Mouse (Mus musculus) neural tube, embryonic 11.5 days (tissue): Measurements from ENCODE around the gene Pdcl3. TPM values are rescaled to one million over a fixed set of nuclear protein-coding genes. Genes with fewer than 3 reads are reported as not detected.

Experiments
- ATAC-seq: fragments of 200-750 bp; cut with Nextera tagmentation; 2 replicates; pipeline ENCODE4 v1.8.0; 2017; ENCODE audit warnings: moderate number of reproducible peaks, mild to moderate bottlenecking, moderate TSS enrichment, moderate library complexity; ENCODE audit not compliant: insufficient read depth, low FRiP score, low TSS enrichment
- DNase-seq: peaks from one replicate; pipeline ENCODE4 v3.0.0-alpha.2; 2015; ENCODE audit warnings: low spot score
- H3K27ac ChIP-seq: fragments of 300-500 bp; sonication (generic); 2 replicates; pipeline ENCODE4 v1.5.1; 2014; ENCODE audit warnings: low read depth, mild to moderate bottlenecking, low read length
- H3K27me3 ChIP-seq: fragments of 300-500 bp; sonication (generic); 2 replicates; pipeline ENCODE4 v1.6.1; 2014; ENCODE audit warnings: mild to moderate bottlenecking, low read length, mixed read lengths; ENCODE audit not compliant: control insufficient read depth, insufficient read depth
- H3K36me3 ChIP-seq: fragments of 300-500 bp; sonication (generic); 2 replicates; pipeline ENCODE4 v1.6.1; 2014; ENCODE audit warnings: mild to moderate bottlenecking, low read length, moderate library complexity, mixed read lengths; ENCODE audit not compliant: control insufficient read depth, insufficient read depth
- H3K4me1 ChIP-seq: fragments of 300-500 bp; sonication (generic); 2 replicates; pipeline ENCODE4 v1.6.1; 2014; ENCODE audit warnings: low read length, mixed read lengths; ENCODE audit not compliant: control insufficient read depth, insufficient read depth
- H3K4me2 ChIP-seq: fragments of 300-500 bp; sonication (generic); 2 replicates; pipeline ENCODE4 v1.6.1; 2014; ENCODE audit warnings: low read depth, mild to moderate bottlenecking, moderate library complexity
- H3K4me3 ChIP-seq: fragments of 300-500 bp; sonication (generic); 2 replicates; pipeline ENCODE4 v1.5.1; 2014; ENCODE audit warnings: low read depth, low read length
- H3K9ac ChIP-seq: fragments of 300-500 bp; sonication (generic); 2 replicates; pipeline ENCODE4 v1.6.1; 2014; ENCODE audit warnings: mild to moderate bottlenecking, low read length
- H3K9me3 ChIP-seq: fragments of 300-500 bp; sonication (generic); 2 replicates; pipeline ENCODE4 v1.6.1; 2016; ENCODE audit warnings: low read length; ENCODE audit not compliant: control insufficient read depth
- WGBS: fragments of 180-500 bp; shearing (Covaris S2); extraction: QIAGEN DNeasy Blood & Tissue Kit; methylation state at CpG from one replicate; pipeline ENCODE4 v1.1.7; 2014; 5-methylcytosine and 5-hydroxymethylcytosine counted together
- polyA plus RNA-seq: library from polyadenylated mRNA; unstranded; fragments of >200 nt; fragmentation: Nextera tagmentation; extraction: Ambion mirVana; gene quantifications from 2 replicates; pipeline ENCODE4 v1.2.1, GENCODE M21; 2014

Gene Pdcl3
- polyA plus RNA-seq, 1 experiment from 2014 or later = 147 TPM

GRCm38 (mm10) chr1:38983870-38984269 is 1.5 kb upstream of the Pdcl3 start:
- H3K27ac ChIP-seq = no peak overlapping the region
- ATAC-seq (no peak), DNase-seq (no peak)
- no peaks in the 10 kb centered on the region for H3K36me3 ChIP-seq
- peaks cover 5% of the 10 kb centered on the region; the same call in 1 of the 2 replicates for H3K4me1 ChIP-seq
- H3K9me3 ChIP-seq = no peaks in the 10 kb centered on the region
- no peaks in the 10 kb centered on the region for H3K27me3 ChIP-seq
- WGBS = 70% methylated on average over 2 of the region's 2 CpGs
- no peak overlapping the region for H3K9ac ChIP-seq
- no peak overlapping the region for H3K4me3 ChIP-seq
- no peak overlapping the region for H3K4me2 ChIP-seq

DNA sequence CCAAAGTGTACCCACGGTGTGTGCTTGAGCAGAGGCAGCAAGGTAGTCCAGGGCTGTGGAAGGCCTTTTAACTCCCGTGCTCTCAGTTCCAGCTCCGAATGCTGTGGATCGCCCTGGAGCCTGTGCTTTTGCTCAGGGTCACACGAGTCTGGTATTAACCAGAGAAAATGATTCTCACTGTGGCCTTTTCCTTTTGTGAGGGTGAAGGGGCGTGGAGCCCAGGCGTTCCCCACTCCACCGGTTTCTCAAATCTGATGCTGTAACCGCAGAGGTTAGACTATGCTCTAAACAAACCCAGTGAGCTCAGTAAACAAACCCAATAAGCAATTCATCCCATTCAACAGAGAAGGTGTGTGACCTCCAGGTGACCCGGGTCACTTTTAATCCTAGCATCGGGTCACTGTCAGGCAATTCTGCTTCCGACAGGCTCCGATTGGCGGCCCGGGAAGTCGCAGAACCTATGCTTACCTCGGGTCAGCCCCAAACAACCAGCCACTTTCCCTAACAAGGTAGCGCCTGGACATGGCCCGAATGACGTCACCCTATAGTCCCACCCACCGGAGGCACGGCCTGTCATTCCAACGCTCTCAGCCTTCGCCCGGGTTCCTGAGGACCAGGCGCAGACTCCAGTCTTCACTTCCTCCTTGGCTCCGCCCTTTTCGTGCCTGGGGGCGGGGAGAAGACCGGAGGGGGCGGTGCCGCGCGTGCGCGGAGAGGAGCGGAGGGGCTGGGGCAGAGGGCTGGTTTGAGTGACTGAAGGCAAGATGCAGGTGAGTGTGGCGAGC is 1.9 kb downstream of the Pdcl3 start:
- ATAC-seq = peak; percentile 97
- peak overlapping the region; percentile 67; the same call in 1 of the 2 replicates for H3K27ac ChIP-seq
- H3K4me1 ChIP-seq = peaks cover 5% of the 10 kb centered on the region; the same call in 1 of the 2 replicates
- H3K9ac ChIP-seq = peak overlapping the region; percentile 81
- DNase-seq = peak; percentile 98
- H3K4me3 ChIP-seq = peak overlapping the region; percentile 81
- peak overlapping the region; percentile 71 for H3K4me2 ChIP-seq
- no peaks in the 10 kb centered on the region for H3K27me3 ChIP-seq
- H3K9me3 ChIP-seq = no peaks in the 10 kb centered on the region
- WGBS = 7% methylated on average over 38 of the region's 38 CpGs
- no peaks in the 10 kb centered on the region; the same call in none of the 2 replicates for H3K36me3 ChIP-seq

- Histone ChIP-seq H3K4me2 (peak overlapping the region; percentile 71), H3K27me3 (no peaks in the 10 kb centered on the region), H3K4me1 (peaks cover 5% of the 10 kb centered on the region; the same call in 1 of the 2 replicates), H3K4me3 (peak overlapping the region; percentile 81), H3K36me3 (no peaks in the 10 kb centered on the region; the same call in none of the 2 replicates), H3K9ac (peak overlapping the region; percentile 81), H3K9me3 (no peaks in the 10 kb centered on the region), H3K27ac (peak overlapping the region; percentile 67; the same call in 1 of the 2 replicates)
- under 1% methylated on average over 25 of the region's 25 CpGs for WGBS
- peak; percentile 79 for ATAC-seq
- no peak for DNase-seq
Observed at GRCm38 (mm10) chr1:38987865-38988211, 2.4 kb downstream of the Pdcl3 start.

GRCm38 (mm10) chr1:38988357-38988756 is 2.9 kb downstream of the Pdcl3 start:
- no peaks in the 10 kb centered on the region; the same call in none of the 2 replicates for H3K36me3 ChIP-seq
- H3K27me3 ChIP-seq = no peaks in the 10 kb centered on the region
- H3K4me1 ChIP-seq = peaks cover 5% of the 10 kb centered on the region; the same call in 1 of the 2 replicates
- H3K9me3 ChIP-seq = no peaks in the 10 kb centered on the region
- peak overlapping the region; percentile 81 for H3K9ac ChIP-seq
- DNase-seq (no peak), ATAC-seq (no peak)
- H3K27ac ChIP-seq = no peak overlapping the region
- H3K4me2 ChIP-seq = peak overlapping the region; percentile 71
- H3K4me3 ChIP-seq = peak overlapping the region; percentile 81
- WGBS = 40% methylated on average over 7 of the region's 7 CpGs

- ATAC-seq (no peak), DNase-seq (no peak)
- no peak overlapping the region for H3K4me3 ChIP-seq
- H3K9me3 ChIP-seq = no peaks in the 10 kb centered on the region
- H3K36me3 ChIP-seq = no peaks in the 10 kb centered on the region; the same call in none of the 2 replicates
- peaks cover 5% of the 10 kb centered on the region; the same call in 1 of the 2 replicates for H3K4me1 ChIP-seq
- 98% methylated on average over 3 of the region's 3 CpGs for WGBS
- H3K27me3 ChIP-seq = no peaks in the 10 kb centered on the region
- H3K9ac ChIP-seq = no peak overlapping the region
- H3K4me2 ChIP-seq = no peak overlapping the region
- H3K27ac ChIP-seq = no peak overlapping the region
Observed at GRCm38 (mm10) chr1:38992365-38992764, 7.0 kb downstream of the Pdcl3 start.

- H3K4me1 ChIP-seq = no peaks in the 10 kb centered on the region
- 17% methylated on average over 5 of the region's 5 CpGs for WGBS
- H3K27ac ChIP-seq = no peak overlapping the region
- no peak overlapping the region for H3K4me2 ChIP-seq
- peaks cover 3% of the 10 kb centered on the region; the same call in 1 of the 2 replicates for H3K36me3 ChIP-seq
- no peaks in the 10 kb centered on the region for H3K27me3 ChIP-seq
- DNase-seq = peak; percentile 82
- peak; percentile 31; the same call in 1 of the 2 replicates for ATAC-seq
- H3K9me3 ChIP-seq = no peaks in the 10 kb centered on the region
- no peak overlapping the region for H3K9ac ChIP-seq
- H3K4me3 ChIP-seq = no peak overlapping the region
Observed at GRCm38 (mm10) chr1:39001106-39001505, 15.7 kb downstream of the Pdcl3 start.

DNA sequence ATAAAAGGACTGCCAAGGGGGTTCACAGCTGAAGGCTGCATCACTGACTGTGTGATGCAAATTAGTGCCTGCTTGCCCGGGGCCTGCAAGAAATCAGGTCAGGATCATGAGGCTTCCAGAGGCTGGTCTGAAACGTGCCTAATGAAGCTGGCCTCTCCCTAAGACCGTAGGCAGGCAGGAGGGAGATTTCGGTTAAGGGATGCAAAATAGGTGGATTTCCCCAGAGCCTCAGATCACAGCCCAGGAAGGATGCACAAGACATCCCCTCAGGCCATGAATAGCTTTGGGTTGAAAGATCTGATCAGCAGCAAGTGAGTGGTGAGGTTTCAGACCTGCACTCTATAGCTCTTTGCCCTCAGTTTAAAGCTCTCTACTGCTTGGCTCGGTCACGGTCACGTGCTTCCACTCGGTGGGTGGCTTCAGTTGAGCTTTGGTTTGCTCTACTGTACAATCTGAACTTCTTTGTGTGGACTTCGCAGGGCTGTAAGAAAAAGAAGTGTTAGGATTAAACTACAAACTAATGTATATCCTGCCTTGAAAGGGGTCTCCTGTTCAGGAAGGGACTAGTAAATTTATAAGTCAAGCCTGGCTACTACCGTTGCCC is 20.4 kb downstream of the Pdcl3 start:
- no peaks in the 10 kb centered on the region for H3K9me3 ChIP-seq
- H3K4me3 ChIP-seq = no peak overlapping the region
- 59% methylated on average over 10 of the region's 10 CpGs for WGBS
- no peak overlapping the region for H3K9ac ChIP-seq
- H3K27ac ChIP-seq = no peak overlapping the region
- ATAC-seq (no peak), DNase-seq (no peak)
- H3K27me3 ChIP-seq = no peaks in the 10 kb centered on the region
- no peak overlapping the region for H3K4me2 ChIP-seq
- H3K4me1 ChIP-seq = no peaks in the 10 kb centered on the region
- no peaks in the 10 kb centered on the region for H3K36me3 ChIP-seq

DNA sequence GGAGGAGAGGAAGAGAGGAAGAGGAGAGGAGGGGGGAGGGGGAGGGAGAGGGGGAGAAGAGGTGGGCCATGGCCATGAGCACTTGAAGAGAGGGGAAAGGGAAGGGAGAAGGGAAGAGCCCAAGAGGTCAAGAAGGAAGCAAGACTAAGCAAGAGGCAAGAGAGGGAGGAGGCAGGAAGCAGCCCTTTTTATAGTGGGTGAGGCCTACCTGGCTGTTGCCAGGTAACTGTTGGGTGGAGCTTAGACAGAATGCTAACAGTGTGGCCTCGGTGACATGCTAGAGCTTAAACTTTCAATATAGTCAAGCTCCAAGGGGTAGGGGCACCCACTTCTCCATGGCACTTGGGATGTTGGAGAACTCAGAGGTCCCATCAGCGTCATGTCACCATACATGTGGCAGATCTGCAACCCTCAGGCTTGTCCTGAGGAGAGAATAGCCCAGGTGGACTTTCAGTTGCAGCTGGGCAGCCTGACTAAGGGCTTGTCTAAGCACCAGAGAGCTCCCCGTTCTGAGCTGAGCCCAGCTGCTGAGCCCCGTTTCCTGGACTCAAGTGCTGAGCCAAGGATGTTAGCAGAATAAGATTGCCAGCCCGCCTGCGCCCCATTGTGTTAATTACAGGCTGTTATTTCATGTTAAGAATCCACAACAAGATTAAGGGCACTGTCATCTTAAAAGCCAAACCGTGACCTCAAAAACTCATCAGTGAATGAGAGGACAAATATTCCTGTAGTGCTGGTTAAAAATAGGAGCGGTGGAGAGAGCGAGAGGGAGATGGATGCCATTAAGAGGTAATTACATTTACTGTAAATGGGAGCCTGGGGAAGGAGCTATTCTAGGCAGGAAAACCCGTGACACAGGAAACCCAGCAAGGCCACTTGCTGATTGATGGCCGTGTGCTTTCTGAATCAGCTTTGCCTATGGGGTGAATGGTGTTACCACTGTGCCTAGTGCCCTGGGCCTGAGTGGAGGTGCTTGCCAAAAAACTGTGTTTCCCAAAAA is 21.7 kb downstream of the Pdcl3 start:
- Histone ChIP-seq H3K4me3 (no peak overlapping the region), H3K9ac (no peak overlapping the region), H3K36me3 (no peaks in the 10 kb centered on the region), H3K27ac (no peak overlapping the region), H3K4me2 (no peak overlapping the region), H3K9me3 (no peaks in the 10 kb centered on the region), H3K4me1 (no peaks in the 10 kb centered on the region), H3K27me3 (no peaks in the 10 kb centered on the region)
- ATAC-seq (no peak; the same call in 1 of the 2 replicates), DNase-seq (peak; percentile 28)
- WGBS = 40% methylated on average over 11 of the region's 11 CpGs
